Mouse (Mus musculus) T-helper 17 cell (primary cell): ENCODE measurements at regions not wholly inside any gene's neighbourhood (a gene's known extent, or its start where the extent isn't known, plus 50 kb on each side); places are given as distances from the start of the nearest gene placed in this dataset.

Source experiments
- in situ Hi-C, 2 experiments: fragments of 300-600 bp; cut with MboI, MseI; formaldehyde crosslinking; loops; 1 replicate in 1 of 2; 2 replicates in 1 of 2; pipeline ENCODE4 v1.15.1; 2025; ENCODE audit warnings: high pct_unique_total_duplicates in 2 of 2

GRCm38 (mm10) chr1:114456406-114456805 is 1228.2 kb upstream of the Cntnap5a start:
- in situ Hi-C loops = loop anchor here in 1 of 2 experiments (25.0 kb wide), 1 partner anchor 1306 kb away; no protein-coding TSS in a partner anchor

- in situ Hi-C loops = no loop called here
Observed at GRCm38 (mm10) chr1:114496455-114496854, 1188.1 kb upstream of the Cntnap5a start.

GRCm38 (mm10) chr1:114515709-114516108 is 1168.8 kb upstream of the Cntnap5a start:
- in situ Hi-C loops = no loop called here

- in situ Hi-C loops = no loop called here
Observed at GRCm38 (mm10) chr1:114519860-114520259, 1164.7 kb upstream of the Cntnap5a start.

GRCm38 (mm10) chr1:114528545-114528944 is 1156.0 kb upstream of the Cntnap5a start:
- in situ Hi-C loops = no loop called here

- in situ Hi-C loops = no loop called here
Observed at GRCm38 (mm10) chr1:114533881-114534280, 1150.7 kb upstream of the Cntnap5a start.

- in situ Hi-C loops = no loop called here
Observed at GRCm38 (mm10) chr1:114546997-114547396, 1137.6 kb upstream of the Cntnap5a start.

- in situ Hi-C loops = no loop called here
Observed at GRCm38 (mm10) chr1:114552719-114553118, 1131.8 kb upstream of the Cntnap5a start.

GRCm38 (mm10) chr1:114554453-114554852 is 1130.1 kb upstream of the Cntnap5a start:
- in situ Hi-C loops = no loop called here
